Mouse (Mus musculus) heart, postnatal 25 days (tissue): Measurements from ENCODE around the gene Tnrc6b. TPM values are rescaled to one million over a fixed set of nuclear protein-coding genes. Genes with fewer than 3 reads are reported as not detected.
A peak's percentile ranks its signal among the peaks of the same experiment; 100 is the strongest.

ENCODE experiments used
- DNase-seq: peaks from one replicate; pipeline ENCODE4 v3.0.0; 2022; ENCODE audit warnings: low spot score
- intact Hi-C: fragments of 180-260 bp; cut with DNase I; formaldehyde crosslinking; loops from one replicate; pipeline ENCODE4 v1.15.1; 2025
- total RNA-seq, 2 experiments: library from RNA; stranded (reverse); gene quantifications; 2 replicates each; pipeline ENCODE4 v1.2.3; 2021

Gene Tnrc6b
- total RNA-seq, result 10 to 100 TPM; 48.4 to 53.0 TPM

DNA sequence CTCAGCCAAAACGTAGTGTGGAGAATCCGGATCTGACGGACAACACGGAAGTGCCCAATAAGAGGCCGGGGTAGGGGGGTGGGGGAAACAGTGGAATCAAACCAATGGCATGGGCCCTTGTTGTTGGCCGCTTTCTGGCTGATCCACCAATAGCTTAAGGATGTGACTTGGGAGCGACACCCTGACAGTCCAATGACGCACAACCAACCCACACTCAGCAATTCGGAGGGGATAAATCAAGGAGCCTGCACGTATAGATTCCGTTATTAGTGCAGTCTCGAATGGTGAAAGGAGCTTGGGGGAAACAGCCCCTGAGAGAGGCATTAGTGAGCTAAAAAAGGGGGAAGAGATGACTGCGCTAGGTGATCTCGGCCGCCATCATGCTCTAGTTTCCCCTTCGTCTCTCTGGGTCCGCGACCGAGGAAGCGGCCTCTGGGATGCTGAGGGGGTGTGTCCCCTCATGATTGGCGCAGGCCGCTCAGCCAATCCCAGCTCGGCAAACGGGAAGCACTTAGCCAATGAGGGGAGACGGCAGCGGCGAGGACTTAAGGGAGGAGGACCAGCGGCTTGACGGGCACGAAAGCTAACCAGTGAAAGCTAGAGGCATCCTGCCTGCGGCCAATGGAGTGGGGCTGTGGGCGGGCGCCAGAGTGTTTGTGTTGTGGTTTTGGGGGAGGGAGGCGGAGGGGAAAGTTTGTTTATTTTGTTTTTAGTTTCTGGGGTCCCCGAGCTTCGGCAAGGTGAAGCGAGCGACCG lies at the start of gene Tnrc6b:
Gene Tnrc6b, plus strand, starts transcription at position 706 of the 756 bp plus-strand sequence.
- DNase-seq, result peak; percentile 99
- intact Hi-C loops, result no loop called here

DNA sequence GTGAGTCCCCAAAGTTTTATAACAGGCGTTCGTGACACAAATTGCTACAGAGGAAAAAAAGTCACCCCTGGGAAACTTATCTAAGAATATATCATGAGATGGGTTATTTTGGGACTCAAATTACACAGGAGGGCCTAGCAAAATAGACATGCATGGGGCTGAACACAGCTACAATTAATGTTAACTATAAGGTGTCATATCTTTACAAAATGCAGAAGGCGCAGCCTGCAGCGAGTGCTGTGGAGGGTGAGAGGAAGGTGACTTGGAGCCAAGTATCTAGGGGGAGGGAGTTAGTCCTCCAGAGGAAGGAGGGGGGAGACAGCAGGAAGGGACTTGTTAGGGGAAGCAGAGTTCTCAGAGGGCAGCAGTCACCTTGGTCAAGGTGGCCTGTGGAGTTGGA lies 46.7 kb upstream of the Tnrc6b start:
- intact Hi-C loops, result no loop called here
- no peak for DNase-seq

DNA sequence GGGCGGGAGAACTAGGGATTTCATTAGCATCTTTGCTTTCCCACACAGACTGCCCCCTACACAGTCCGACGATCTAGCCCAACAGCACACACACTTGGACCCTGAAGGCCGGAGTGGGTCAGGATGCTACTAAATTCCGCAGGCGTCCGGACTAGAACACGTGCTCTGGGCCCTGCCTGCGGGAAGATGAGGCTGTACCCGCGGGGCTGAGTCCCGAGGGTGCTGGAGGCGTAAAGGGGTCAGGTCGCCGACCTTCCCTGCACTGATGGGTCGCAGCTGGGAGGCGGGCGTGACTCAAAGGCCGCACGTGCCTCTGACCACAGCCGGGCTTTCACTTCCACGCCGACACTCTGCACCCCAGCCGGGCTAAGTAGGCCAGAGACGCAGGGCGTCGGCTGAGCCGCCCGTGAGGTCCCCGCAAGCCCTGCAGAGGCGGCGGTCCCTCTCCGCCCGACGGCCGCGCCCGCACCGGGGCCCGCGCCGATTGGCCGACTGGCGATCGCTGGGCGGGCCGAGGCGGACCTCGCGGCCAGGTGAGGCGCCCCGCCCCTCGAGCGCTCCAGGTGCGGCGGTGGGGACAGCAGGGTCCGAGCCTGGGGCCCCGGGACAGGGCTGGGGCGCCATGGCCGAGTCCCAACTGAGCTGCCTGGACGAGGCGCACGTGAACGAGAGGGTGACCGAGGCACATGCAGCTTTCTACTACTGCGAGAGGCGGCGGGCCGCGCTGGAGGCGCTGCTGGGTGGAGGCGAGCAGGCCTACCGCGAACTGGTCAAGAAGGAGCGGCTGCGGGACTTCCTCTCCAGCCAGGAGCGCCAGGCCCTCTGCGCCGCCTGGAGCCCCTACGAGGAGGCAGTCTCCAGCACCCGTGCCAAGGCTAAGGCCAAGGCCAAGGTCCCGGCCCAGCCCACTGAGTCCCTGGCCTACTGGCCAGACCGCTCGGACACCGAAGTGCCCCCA lies 39.5 kb upstream of the Tnrc6b start, which contains the start of gene Fam83f:
Gene Fam83f, plus strand, starts transcription at position 553 of the 958 bp plus-strand sequence.
- intact Hi-C loops, result no loop called here
- DNase-seq, result peak; percentile 20

DNA sequence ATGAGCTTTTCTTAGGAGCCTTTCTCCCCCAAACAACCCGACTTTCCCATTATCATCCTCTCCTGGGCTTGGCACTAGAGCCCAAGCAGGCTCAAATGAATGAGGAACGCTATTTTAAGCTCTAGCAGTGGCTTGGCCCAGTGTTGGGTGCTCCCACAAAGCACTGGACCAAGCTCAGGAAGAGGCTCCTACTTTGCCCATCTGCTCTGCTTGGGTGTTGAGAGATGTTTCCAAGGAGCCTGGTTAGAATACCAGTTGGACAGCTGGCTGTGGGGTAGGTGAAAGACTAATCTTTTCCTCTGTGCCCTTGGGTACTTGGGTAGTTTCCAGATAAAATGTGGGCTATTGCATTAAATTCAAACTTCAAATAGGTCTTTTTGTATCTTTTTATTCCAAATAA lies 38.3 kb upstream of the Tnrc6b start:
- intact Hi-C loops, result no loop called here

DNA sequence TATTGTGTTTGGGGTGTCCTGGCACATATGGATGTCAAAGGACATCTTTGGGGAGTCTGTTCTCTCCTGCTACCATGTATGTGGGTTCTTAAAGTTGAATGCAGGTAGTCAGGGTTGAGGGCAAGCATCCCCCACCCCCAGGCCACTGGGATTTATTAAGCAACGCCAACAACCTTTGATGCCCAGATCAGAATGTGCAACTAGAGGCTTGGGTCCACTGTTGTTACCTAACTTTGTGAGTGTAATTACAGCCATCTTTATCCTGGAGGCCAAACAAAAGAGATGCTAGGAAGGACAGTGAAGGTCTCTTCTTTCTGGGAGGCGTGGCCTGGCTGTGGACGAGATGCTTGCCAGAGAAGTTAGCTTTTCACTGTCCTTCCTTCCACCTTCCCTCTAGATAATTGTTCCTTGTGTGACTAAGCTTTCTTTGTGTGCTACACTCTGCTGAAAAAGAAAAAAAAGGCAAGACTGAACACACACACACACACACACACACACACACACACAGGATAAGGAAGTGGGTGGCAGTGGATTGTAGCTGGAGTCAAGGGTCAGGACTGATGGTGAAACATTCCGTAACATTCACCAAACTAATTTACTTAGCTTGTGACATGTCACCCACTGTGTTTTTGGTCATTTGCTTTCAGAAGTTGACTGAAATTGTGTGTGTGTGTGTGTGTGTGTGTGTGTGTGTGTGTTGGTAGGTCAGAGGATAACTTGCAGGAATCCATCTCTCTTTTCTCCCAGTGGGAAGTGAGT lies 37.6 kb upstream of the Tnrc6b start:
- intact Hi-C loops, result no loop called here
- DNase-seq, result no peak

More for the DNA sequence above, 38.3 kb upstream of the Tnrc6b start:
- DNase-seq, result no peak

DNA sequence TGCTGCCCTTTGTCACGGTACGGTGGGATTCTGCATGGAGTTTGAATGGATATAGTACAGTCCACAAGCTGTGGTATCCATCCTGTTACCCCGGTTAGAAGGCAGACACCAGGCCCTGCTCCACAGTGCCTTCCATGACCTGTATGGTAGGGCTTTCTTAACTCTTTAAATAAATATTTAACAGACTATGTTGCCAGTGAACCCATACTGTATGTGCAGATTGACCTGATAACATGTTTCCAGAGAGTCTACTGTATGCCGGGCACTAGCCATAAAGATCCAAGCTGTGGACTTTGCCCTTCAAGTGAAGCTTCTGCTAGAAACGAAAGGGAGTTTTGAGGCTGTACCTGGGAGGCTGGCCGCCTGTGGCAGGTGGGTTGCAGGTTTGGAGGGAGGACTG lies 36.4 kb upstream of the Tnrc6b start:
- DNase-seq, result no peak
- intact Hi-C loops, result no loop called here

DNA sequence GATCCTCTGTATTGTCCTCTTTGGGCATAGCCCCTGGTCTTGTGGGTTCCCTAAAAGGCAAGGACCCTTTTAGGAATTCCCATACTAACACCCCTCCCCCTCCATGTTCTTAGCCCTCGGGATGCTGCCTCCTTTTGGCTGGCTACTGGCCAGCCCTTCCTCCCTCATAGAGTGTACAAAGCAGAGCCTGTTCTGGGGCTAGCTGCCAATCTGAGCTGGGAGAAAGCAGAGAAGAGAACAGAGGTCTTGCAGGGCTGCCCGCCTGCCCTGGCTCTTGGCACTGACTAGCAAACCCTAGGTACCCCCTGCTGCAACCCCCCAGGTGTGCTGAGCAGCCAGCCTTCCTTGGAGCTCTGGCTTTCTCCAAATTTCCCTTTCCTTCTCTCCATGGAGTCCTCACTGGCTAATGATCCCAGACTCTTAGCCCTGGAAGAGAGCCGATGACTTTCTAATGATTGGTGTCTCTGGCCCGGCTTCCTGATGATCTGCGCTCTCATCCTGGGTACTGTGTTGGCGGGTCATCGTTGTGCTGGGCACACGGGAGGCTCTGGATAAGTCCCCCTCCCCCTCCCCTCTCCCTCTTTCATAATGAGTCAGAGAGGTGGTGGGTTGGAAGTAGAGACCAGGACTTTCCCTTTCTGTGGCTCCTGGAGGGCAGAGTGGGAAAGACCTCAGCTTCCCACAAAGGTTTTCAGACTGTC lies 31.4 kb upstream of the Tnrc6b start:
- intact Hi-C loops, result no loop called here
- no peak for DNase-seq

DNA sequence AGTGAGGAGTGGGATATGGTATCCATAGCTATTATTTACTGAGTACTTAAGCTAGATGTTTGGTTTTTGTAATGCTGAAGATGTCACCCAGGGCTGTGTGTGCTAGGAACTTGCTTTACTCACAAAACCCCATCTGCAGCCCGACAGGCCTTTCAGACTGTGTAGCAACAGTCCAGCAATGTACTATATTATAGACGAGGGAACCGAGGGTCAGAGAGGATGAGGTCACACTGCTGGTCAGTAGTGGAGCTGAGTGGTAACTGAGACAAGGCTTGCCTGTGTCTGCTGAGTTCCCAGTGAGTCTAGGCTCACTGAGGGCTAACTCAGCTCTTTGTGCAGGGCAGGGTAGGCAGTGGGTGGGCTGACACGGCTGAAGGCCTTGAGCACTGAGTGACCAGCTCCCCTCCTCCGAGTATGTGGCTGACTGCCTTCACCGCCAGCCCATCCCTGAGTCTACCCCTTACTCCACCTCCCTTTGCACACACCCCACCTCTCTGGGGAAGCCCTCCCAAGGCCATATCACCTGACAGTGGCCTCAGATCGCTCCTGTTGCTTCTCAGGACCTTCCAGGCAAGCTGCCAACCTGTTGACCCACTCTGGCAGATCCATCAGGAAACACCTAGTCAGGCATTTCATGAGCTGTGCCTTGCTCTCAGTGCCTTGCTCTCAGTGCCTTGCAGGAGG lies 30.6 kb upstream of the Tnrc6b start:
- intact Hi-C loops, result no loop called here
- no peak for DNase-seq

DNA sequence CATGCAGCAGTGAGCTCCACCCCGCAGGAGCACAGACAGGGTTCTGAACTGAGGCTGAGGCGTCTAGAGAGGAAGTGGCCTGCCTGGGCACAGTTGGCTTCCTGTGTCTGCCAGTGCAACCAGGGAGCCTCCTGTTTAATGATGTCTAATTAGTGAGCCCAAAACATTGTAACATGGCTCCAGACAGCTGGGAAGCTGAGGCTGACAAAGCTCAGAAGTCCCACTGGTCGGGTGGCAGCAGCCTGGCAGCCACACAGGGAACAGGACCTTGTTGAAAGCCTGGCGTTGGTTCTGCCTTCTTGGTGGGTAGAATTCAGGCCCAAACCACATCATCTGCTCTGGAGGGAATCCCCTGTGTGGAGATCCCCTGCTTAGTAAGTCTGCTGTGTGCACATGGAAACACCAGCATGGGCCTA lies 29.6 kb upstream of the Tnrc6b start:
- DNase-seq, result no peak
- intact Hi-C loops, result no loop called here

DNA sequence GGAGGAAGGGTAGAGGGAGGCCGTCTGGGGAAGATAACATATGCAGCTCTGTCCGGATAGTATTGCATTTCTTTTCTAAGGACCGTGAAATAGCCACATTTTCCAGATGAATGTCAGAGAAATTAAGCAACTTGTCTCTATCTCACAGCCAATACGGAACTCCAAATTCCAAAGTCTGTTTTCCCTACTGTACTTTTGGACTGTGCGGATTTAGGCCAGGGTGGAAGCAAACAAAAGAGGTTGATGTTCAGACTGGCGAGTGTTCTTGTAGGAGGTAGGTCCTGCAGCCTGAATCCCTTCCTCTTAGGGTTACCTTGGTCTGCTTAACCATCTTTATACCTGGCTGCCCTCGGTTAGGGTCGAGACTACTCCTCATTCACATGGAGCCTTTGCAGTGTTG lies 28.8 kb upstream of the Tnrc6b start:
- no peak for DNase-seq
- intact Hi-C loops, result no loop called here

DNA sequence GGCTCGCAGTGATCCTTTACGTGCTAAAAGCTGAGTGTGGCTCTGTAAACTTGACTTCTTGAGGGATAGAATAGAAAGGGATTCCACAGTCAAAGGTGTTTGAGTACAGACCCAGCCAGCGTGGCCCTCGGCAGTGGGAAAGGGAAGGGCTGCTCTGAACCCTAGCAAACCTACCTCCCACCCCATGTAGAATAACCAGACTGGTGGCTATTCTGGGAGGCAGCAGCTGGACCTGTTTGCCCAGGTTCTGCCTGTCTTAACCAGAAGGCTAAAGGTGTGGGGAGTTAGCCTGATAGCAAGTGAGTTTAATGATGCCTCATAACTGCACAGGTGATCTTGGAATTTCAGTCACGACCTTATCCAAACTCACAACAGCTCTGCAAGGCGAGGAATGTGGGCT lies 28.0 kb upstream of the Tnrc6b start:
- intact Hi-C loops, result no loop called here

DNA sequence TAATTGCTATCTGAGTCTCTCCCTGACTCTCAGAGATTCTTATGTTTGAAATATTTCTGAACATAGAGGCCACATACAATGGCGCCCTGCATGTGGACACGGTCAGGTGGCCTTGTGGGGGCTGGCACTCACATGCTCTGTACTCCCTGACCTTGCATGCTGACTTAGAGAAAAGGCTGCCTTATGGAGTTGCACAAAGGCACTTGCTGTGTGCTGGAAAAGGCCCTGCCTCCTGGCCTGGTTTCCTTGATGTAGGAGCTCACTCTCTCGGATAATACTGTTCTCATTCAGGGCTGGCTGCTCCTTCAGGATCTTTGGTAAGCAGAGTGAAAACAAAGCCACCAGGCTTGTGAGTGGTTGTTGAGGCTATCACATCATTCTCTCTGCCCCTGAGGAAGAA lies 27.1 kb upstream of the Tnrc6b start:
- no peak for DNase-seq
- intact Hi-C loops, result no loop called here

More for the DNA sequence above, 28.0 kb upstream of the Tnrc6b start:
- DNase-seq, result no peak

DNA sequence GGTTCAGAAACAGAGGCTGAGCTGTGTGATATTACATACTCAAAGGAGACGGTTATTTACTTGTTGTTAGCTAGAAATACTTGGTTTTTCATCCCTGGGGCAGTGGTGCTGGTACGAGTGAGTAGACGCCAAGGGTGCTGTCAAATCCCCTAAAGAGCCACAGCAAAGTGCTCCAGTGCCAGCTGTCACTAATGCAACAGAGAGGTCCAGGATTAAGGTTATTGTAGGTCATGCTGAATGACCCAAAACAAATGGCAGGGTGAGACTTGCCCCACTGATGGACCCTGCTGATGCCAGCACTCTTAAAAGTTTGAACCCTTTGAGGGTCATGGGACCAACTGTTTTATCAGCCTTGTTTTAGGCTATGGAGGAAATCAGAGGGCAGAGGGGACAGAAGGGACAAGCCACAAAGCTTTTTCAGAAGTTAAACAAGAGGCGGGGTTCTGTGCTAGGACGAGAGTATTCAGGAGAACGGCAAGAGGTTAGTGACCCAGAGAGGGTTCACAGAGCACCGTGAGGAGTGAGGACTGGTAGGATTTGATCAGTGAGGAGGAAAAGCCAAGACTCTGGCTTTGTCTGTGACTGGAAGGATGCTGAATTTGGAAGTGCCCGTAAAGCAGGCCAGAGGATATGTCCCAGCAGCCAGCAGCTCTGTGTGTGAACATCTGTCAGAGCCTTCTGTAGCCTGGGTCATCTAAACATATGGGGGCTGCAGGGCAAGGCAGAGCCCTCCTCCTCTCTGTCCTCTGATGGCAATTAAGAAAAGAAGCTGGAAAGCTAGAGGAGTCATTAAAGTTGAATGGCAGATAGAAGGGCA lies 26.1 kb upstream of the Tnrc6b start:
- intact Hi-C loops, result no loop called here
- no peak for DNase-seq

DNA sequence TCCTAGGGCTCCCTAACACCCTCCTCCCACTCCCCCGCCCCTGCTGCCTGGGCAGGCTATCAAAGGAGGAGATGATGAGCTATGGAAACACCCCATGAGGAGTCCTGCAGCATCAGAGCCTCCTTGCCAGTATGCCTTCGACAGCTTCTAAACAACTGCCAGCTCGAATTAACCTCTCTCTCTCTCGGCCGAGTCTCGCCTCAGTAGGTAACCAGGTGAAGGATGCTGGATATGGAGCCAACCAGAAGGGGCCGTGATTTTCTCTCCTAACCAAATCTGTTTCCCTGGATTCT lies 25.6 kb upstream of the Tnrc6b start:
- DNase-seq, result no peak
- intact Hi-C loops, result no loop called here

DNA sequence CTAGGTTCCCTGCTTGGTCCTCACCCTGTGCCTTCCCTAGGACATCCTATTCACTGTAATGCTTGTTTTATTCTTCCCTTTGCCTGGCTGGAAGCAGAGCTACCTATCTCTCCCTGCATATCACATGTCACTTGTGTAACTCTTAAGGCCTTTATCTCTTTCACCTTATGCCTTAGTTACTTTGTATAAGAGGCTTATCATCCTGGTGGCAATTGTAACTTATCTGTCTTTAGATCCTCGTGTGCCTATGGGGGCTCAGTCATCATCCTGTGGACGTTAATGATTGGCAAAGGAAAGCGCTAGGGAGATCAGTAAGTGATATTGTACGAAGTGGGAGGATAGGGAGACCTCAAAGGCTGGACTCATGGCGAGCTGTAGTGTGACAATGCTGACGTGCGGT lies 22.6 kb upstream of the Tnrc6b start:
- intact Hi-C loops, result no loop called here
- DNase-seq, result no peak

DNA sequence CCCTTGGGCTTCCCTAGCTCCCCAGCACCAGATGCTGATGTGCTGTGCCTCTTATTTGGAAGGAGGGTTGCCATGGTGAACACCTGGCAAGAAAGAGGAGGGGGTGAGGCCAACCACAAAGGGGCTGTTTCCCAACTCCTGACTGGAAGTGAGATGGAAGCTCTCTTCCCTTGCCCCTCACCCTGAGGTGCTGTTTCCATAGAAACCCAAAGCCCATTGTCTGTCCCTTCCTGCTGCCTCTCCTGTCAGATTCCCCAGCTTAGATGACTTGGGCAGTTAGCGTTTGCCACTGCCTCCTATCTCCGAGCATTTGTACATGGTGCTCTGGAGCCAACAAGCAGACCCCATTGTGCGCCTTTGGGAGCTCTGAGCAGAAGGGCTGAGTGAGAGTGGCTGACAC lies 17.6 kb upstream of the Tnrc6b start:
- no peak for DNase-seq
- intact Hi-C loops, result loop anchor here (5.0 kb wide), 1 partner anchor 401 kb away; no protein-coding TSS in a partner anchor

DNA sequence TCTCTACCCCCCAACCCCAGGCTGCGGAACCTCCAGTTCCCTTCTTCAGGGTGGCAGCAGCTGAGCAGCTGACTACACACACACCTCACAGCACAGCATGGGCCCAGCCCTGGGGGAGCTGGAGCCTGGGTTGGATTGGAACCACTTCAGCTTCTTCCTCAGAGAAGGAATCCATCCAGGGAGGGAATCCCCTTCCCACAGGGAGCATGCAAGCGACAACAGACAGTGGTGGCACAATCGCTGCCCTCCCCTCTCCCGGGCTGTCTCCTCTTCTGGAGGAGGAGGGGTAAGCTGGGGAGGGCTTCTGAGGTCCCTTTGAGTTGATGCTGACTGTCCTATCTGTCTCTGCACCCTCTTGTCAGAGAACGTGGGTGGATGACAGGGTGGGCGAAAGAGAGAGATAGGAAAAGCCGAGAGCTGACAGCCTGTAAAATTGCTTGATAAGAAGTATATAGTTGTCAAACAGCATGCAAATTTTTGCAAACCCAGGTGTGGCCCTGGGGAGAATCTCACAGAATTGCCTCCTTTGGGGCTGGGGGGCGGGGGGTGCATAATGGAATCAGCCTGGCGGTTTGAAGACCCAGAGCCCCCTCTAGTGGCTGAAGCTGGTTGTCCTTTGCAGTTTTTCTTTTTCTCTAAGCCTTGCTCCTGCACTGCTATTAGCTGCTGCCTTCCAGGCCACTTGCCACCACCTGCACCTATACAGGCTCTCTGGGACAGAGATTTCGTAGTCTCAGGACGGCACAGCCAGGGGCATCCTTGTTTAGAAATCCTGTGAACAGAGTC lies 16.8 kb upstream of the Tnrc6b start:
- intact Hi-C loops, result loop anchor here (1.0 to 5.0 kb wide), 4 partner anchors 60 to 428 kb away; no protein-coding TSS in a partner anchor
- DNase-seq, result no peak

DNA sequence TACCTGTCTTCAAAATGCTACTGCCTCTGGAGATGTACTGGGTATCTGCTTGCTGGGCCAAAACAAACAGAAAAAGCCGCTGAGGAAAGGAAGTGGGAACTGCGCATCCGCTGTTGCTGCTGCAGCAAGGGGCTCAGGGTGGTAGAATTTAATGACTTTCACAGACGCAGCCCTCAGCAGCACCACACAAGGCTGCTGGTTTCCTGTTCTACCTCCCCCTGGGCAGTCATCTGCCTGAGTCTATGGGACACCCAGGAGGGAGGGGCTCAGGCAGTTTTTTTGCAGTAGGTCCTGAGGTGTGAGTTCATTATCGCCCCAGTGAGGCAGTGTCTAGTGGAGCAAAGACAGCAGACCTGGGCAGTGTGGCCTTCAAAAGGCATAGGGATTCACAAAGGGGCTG lies 13.5 kb upstream of the Tnrc6b start:
- no peak for DNase-seq

More for the DNA sequence above, 13.5 kb upstream of the Tnrc6b start:
- intact Hi-C loops, result no loop called here
